ENCODE assay signal across 39 mouse cellular contexts in the genomic region with DNA sequence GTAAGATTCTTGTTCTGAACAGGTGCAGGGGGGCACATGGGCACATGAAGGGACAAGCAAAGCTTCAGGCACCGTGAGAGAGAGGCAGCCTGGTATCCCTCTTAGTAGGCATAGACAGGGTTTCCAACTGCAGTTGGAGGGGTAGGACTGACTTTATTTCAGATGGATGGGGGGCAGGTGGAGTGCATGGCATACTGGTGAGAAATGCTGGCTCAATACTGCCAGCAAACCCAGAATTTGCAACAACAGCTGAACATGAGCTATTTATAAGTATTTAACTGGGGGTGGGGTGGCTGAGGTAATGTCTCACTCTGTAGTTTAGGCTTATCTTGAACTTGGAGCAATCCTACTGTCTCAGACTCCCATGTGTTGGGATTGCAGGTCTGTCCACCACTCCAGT. TPM values are rescaled to one million over a fixed set of nuclear protein-coding genes. Genes with fewer than 3 reads are reported as not detected.
"Had no signal": no experiment of that assay in that cellular context is flagged by ENCODE, and none has a peak within 500 bp of the region (broad histone marks: within the 10 kb centered on the region; RNA-seq: fewer than 3 reads in every experiment).

No protein-coding gene starts in this region.

- H3K36me3 ChIP-seq: heart, embryonic 10.5 days; heart, embryonic 12.5 days; heart, embryonic 13.5 days; heart, embryonic 15.5 days; hindbrain, embryonic 10.5 days; hindbrain, embryonic 12.5 days; hindbrain, embryonic 13.5 days; hindbrain, embryonic 15.5 days; intestine, embryonic 15.5 days; kidney, embryonic 15.5 days had no signal

- H3K27ac ChIP-seq: heart, adult 2 months; heart, embryonic 10.5 days; heart, embryonic 13.5 days; heart, embryonic 15.5 days; hindbrain, embryonic 10.5 days; hindbrain, embryonic 12.5 days; hindbrain, embryonic 13.5 days; hindbrain, embryonic 14.5 days; hindbrain, embryonic 15.5 days; hindbrain, postnatal 0 days; intestine, embryonic 15.5 days; kidney, embryonic 15.5 days; kidney, postnatal 0 days; layer of hippocampus, adult 2 months had no signal

- H3K4me2 ChIP-seq: heart, embryonic 11.5 days; heart, embryonic 12.5 days; heart, embryonic 13.5 days; heart, embryonic 15.5 days; hindbrain, embryonic 12.5 days; hindbrain, embryonic 13.5 days; hindbrain, embryonic 14.5 days; hindbrain, embryonic 15.5 days; intestine, embryonic 15.5 days; kidney, embryonic 15.5 days had no signal

- H3K27me3 ChIP-seq: heart, embryonic 13.5 days; heart, embryonic 15.5 days; hindbrain, embryonic 12.5 days; hindbrain, embryonic 15.5 days; intestine, embryonic 15.5 days; kidney, embryonic 15.5 days had no signal

- H3K4me3 ChIP-seq: heart, adult 2 months; heart, embryonic 10.5 days; heart, embryonic 12.5 days; heart, embryonic 13.5 days; heart, embryonic 15.5 days; hindbrain, embryonic 10.5 days; hindbrain, embryonic 12.5 days; hindbrain, embryonic 13.5 days; hindbrain, embryonic 15.5 days; intestine, embryonic 15.5 days; kidney, embryonic 15.5 days; layer of hippocampus, adult 2 months had no signal

- DNase-seq: heart, adult 2 months; heart, postnatal 10 days; heart, postnatal 14 days; heart, postnatal 36 days; heart, postnatal 4 days; kidney, adult 11 months; kidney, adult 18-20 months; kidney, adult 2 months; kidney, adult 8-10 months; kidney, adult 9 months; kidney, postnatal 10 days; kidney, postnatal 14 days; kidney, postnatal 25 days; kidney, postnatal 36 days; kidney, postnatal 4 days had no signal

- H3K4me1 ChIP-seq: heart, embryonic 10.5 days; hindbrain, embryonic 10.5 days; hindbrain, embryonic 12.5 days; hindbrain, embryonic 13.5 days; hindbrain, embryonic 15.5 days; intestine, embryonic 15.5 days; kidney, embryonic 15.5 days had no signal

RNA-seq across cellular contexts. Expression of gene Il2rb, which starts 8.9 kb away (rescaled TPM):
- polyA plus RNA-seq: heart, embryonic 10.5 days; heart, embryonic 11.5 days; heart, embryonic 12.5 days; hindbrain, embryonic 10.5 days; hindbrain, embryonic 11.5 days had no signal

RNA-seq across cellular contexts. Expression of gene Tmprss6, which starts 35.6 kb away (rescaled TPM):
- total RNA-seq: heart, adult 2 months; heart, adult 8-10 months; heart, postnatal 14 days; heart, postnatal 25 days; heart, postnatal 36 days; heart, postnatal 4 days; hematopoietic stem cell, adult 5-6 weeks; layer of hippocampus, postnatal 10 days; layer of hippocampus, postnatal 14 days had no signal
- polyA plus RNA-seq: heart, adult 2 months; heart, embryonic 14.5 days; hindbrain, embryonic 10.5 days; inflammation-experienced regulatory T-cells, adult 6 months had no signal

RNA-seq across cellular contexts. Expression of gene Sstr3, which starts 40.5 kb away (rescaled TPM):
- total RNA-seq: heart, adult 2 months; heart, adult 8-10 months; heart, postnatal 14 days; heart, postnatal 25 days; heart, postnatal 36 days; hematopoietic stem cell, adult 5-6 weeks had no signal
- polyA plus RNA-seq: heart, adult 2 months; heart, embryonic 10.5 days; heart, embryonic 13.5 days; heart, embryonic 14.5 days; heart, embryonic 16.5 days had no signal
